Mouse (Mus musculus): ENCODE results near the gene Ubl3.

DNA sequence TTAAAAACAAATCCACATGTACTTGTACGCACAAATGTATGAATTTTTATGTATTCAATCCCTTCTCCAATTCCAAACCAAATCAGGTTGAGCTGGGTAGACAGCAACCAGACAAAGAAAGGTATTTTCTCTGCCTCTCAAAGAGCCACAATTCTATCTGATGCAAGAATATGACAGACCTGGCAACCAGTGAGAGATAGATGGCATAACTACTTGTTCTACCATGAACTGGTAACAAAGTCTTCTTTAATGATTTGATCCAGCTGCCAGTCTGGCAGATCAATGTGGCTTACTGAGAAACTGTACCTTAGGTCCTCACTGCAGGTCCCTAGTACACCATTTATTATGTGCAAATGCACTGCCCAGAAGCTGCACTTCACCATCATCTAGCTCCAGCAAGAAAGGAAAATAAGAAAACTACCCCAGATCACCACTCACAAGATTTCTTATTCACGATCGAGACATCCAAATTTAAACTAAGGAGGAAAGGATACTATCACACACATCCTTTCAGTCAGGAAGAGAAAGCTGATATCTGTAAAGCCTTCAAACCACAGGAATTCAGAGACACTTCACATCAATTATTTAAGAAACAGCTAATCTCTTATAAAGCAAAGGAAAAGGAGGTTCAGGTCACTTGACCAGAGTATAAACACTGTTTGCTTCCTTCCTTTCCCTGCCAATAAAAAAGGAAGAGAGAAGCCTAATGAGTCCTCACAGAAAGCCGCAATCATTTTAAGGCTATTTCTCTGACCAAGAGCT is 16.7 kb downstream of the Ubl3 start:
- TF ChIP-seq CTCF (IDR thresholded peaks at IDR 0.05; ENCODE audit: insufficient read depth, low read length): no peak
- no peak for TF ChIP-seq POLR2A (IDR thresholded peaks at IDR 0.05; ENCODE audit: borderline replicate concordance, extremely low read depth, low read depth, low read length)

Data from lung, adult 2 months (tissue).